Mouse (Mus musculus): ENCODE data around the gene Scp2. TPM values are rescaled to one million over a fixed set of nuclear protein-coding genes. Genes with fewer than 3 reads are reported as not detected.
"Not testable (repeated sequence)": the region's sequence is repeated elsewhere in the genome, so short reads cannot be mapped to it uniquely, and the experiment has no call there.

Scp2 gene
- 233 and 236 TPM in 2 replicates for polyA plus RNA-seq (2014; fragmentation: Nextera tagmentation; extraction: Ambion mirVana)

DNA sequence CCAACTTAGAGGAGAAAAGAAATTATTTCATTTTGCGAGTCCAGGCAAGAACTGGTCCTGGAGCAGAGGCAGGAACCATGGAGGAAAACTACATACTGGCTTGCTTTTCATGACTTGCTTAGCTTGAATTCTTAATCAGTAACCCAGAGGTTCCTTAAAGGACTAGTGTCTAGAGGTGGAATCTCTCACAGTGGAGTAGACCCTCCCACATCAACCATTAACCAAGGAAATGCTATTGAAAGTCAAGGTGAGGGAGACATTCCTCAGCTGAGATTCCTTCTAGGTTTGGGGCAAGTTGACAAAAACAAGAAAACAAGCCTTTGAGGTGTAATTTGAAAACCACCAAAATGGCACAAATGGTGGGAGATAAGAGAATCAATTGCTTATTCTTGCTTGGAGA lies at the start of gene Scp2:
TSS of gene Scp2 (minus strand) at position 119 of the 400 bp plus-strand sequence.
- H3K4me3 ChIP-seq (ENCODE audit: low read depth, low read length), result no peak within 1 kb of the TSS
- H3K9me3 ChIP-seq (ENCODE audit: control insufficient read depth, low read length), result no peaks in the 10 kb centered on the region
- no peak for ATAC-seq (ENCODE audit: low FRiP score)
- no peak within 1 kb of the TSS for H3K27ac ChIP-seq (ENCODE audit: low read depth, low read length)
- WGBS, result 92% methylated on average over 1 of the region's 1 CpGs
- H3K27me3 ChIP-seq (ENCODE audit: control insufficient read depth, insufficient read depth, low read length), result no peaks in the 10 kb centered on the region
- H3K36me3 ChIP-seq (ENCODE audit: control insufficient read depth, insufficient read depth, low read length), result no peaks in the 10 kb centered on the region
- H3K4me1 ChIP-seq (ENCODE audit: control insufficient read depth, insufficient read depth, low read length), result no peaks in the 10 kb centered on the region
- H3K9ac ChIP-seq (ENCODE audit: low read length), result no peak within 1 kb of the TSS
- H3K4me2 ChIP-seq, result no peak within 1 kb of the TSS
- DNase-seq (ENCODE audit: low spot score, missing footprints), result no peak

DNA sequence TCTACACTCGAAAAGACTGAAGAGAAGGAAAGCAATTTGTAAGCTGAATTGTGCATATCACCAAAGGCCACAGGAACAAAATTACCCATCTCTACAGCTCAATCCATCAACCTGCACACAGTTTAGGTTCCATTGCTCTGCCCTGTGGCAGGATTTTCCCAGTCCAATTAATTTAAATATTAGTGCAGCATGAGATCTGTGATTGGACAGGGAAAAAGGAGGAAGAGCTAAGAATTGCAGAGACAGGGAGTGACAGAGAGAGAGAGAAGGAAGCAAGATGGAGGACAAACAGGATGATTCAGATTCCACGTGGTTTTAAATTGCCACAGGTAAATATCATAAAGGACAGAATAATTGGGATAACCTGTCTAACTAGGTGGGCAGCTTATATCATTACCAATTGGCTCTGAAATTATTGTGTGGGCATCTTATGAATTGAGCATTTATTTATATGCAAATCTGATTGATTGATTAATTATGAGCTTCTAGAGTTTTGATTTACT lies 48.1 kb upstream of the Scp2 start:
- Histone ChIP-seq H3K9ac (ENCODE audit: low read length) (no peak overlapping the region), H3K27ac (ENCODE audit: low read depth, low read length) (no peak overlapping the region), H3K9me3 (ENCODE audit: control insufficient read depth, low read length) (no peaks in the 10 kb centered on the region), H3K4me2 (no peak overlapping the region), H3K4me1 (ENCODE audit: control insufficient read depth, insufficient read depth, low read length) (no peaks in the 10 kb centered on the region), H3K36me3 (ENCODE audit: control insufficient read depth, insufficient read depth, low read length) (no peaks in the 10 kb centered on the region), H3K4me3 (ENCODE audit: low read depth, low read length) (no peak overlapping the region), H3K27me3 (ENCODE audit: control insufficient read depth, insufficient read depth, low read length) (no peaks in the 10 kb centered on the region)
- ATAC-seq (ENCODE audit: low FRiP score) (no peak), DNase-seq (ENCODE audit: low spot score, missing footprints) (no peak)
- 73% methylated on average over 2 of the region's 2 CpGs for WGBS

DNA sequence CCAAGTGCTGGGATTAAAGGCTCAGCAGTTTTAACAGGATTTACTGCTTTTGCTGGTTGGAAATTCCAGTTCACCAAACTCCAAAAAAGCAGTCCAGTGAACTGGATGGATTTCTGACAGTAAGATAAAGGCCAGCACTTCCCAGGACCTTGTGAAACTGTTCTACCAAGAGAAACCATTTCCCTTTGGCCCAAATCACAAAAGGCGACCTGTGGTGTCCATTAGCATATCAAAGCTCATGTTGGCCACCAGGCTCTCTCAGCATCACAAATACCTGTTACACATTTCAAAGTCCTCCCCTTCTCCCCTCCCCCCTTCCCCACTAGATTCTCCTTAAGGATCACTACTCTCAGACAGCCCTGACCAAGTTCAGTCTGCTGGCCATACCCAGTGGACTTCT lies 37.5 kb upstream of the Scp2 start:
- DNase-seq (ENCODE audit: low spot score, missing footprints) (no peak), ATAC-seq (ENCODE audit: low FRiP score) (no peak)
- no peaks in the 10 kb centered on the region for H3K36me3 ChIP-seq (ENCODE audit: control insufficient read depth, insufficient read depth, low read length)
- H3K4me1 ChIP-seq (ENCODE audit: control insufficient read depth, insufficient read depth, low read length), result no peaks in the 10 kb centered on the region
- no peak overlapping the region for H3K4me2 ChIP-seq
- WGBS, result 25% methylated on average over 1 of the region's 1 CpGs
- H3K27me3 ChIP-seq (ENCODE audit: control insufficient read depth, insufficient read depth, low read length), result no peaks in the 10 kb centered on the region
- H3K9ac ChIP-seq (ENCODE audit: low read length), result no peak overlapping the region
- H3K9me3 ChIP-seq (ENCODE audit: control insufficient read depth, low read length), result no peaks in the 10 kb centered on the region
- H3K4me3 ChIP-seq (ENCODE audit: low read depth, low read length), result no peak overlapping the region
- H3K27ac ChIP-seq (ENCODE audit: low read depth, low read length), result no peak overlapping the region

DNA sequence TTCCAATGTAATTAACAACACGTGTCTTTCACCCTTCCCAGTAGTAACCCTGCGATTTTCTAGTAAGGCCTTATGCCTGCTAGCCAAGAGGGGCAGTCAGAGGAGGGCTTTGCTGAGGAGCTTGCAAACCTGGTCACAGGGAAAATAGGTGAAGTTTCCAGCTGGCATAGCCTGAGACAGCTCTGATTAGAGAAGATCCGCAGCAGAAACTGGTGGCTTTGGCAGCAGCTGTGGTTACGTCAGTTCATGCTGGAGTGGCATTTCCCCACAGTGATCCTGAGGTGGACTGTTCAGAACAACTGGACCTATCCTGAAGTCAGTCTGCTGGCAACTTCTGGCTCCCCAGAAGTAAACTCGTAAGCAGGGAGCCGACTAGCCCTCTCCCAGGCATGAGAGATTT lies 23.3 kb upstream of the Scp2 start:
- Histone ChIP-seq H3K9ac (ENCODE audit: low read length) (no peak overlapping the region), H3K4me3 (ENCODE audit: low read depth, low read length) (no peak overlapping the region), H3K4me1 (ENCODE audit: control insufficient read depth, insufficient read depth, low read length) (peaks cover 2% of the 10 kb centered on the region; the same call in 1 of the 2 replicates), H3K27me3 (ENCODE audit: control insufficient read depth, insufficient read depth, low read length) (no peaks in the 10 kb centered on the region; the same call in 1 of the 2 replicates), H3K9me3 (ENCODE audit: control insufficient read depth, low read length) (no peaks in the 10 kb centered on the region), H3K4me2 (no peak overlapping the region), H3K27ac (ENCODE audit: low read depth, low read length) (no peak overlapping the region), H3K36me3 (ENCODE audit: control insufficient read depth, insufficient read depth, low read length) (no peaks in the 10 kb centered on the region)
- ATAC-seq (ENCODE audit: low FRiP score) (no peak), DNase-seq (ENCODE audit: low spot score, missing footprints) (no peak)
- 79% methylated on average over 6 of the region's 6 CpGs for WGBS

DNA sequence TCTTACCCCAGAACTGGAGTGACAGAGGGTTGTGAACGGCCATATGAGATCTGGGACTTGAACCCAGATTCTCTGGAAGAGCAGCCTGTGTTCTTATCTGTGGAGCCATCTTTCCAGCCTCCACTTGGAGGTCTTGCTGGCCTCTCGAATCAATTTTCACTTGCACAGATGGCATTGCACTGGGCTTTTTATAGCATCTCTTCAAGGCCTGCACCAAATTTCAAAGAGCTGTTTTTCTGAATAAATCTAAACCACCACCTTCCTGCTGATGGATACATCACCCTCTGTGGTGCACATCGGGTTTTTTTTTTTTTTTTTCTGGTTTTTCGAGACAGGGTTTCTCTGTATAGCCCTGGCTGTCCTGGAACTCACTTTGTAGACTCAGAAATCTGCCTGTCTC lies 22.1 kb upstream of the Scp2 start:
- Histone ChIP-seq H3K36me3 (ENCODE audit: control insufficient read depth, insufficient read depth, low read length) (no peaks in the 10 kb centered on the region), H3K4me3 (ENCODE audit: low read depth, low read length) (no peak overlapping the region), H3K27ac (ENCODE audit: low read depth, low read length) (no peak overlapping the region), H3K9ac (ENCODE audit: low read length) (no peak overlapping the region), H3K27me3 (ENCODE audit: control insufficient read depth, insufficient read depth, low read length) (no peaks in the 10 kb centered on the region; the same call in 1 of the 2 replicates), H3K4me2 (no peak overlapping the region), H3K4me1 (ENCODE audit: control insufficient read depth, insufficient read depth, low read length) (peaks cover 2% of the 10 kb centered on the region; the same call in 1 of the 2 replicates), H3K9me3 (ENCODE audit: control insufficient read depth, low read length) (no peaks in the 10 kb centered on the region)
- DNase-seq (ENCODE audit: low spot score, missing footprints) (no peak), ATAC-seq (ENCODE audit: low FRiP score) (no peak)
- WGBS, result 85% methylated on average over 4 of the region's 4 CpGs

DNA sequence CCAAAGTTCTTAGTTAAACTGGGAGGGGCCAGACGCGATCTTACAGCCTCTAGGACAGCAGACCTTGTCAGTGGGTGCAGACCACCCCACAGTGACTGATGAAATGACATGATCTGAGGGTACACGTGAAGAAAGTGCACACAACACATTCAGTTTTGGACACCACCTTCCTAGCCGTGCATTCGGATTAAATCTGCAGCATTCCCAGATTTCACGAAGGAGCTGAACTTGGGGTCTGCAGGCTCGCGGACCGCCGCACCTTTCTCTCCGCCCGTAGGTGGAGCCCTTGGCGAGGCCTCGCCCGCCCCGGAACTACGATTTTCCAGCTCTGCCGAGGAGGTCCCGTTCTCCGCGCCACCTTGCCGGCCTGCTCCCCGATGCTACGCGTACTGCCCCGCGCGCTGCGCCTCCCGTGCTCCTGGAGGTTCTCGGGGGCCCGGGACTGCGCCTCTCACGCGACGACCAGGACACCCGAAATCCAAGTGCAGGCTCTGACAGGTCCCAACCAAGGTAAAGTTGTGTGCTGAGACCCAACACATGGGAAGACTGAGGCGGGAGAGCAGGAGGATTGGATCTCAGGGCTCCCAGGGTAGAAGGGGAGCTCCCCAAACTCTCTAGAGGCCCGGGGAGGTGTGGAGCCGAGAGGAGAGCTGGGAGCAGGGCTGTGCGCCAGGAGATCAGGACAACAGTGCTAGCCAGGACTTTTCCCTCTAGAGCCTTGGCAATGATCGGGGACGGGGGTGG lies 20.5 kb upstream of the Scp2 start, which contains the start of gene Echdc2:
TSS of gene Echdc2 (plus strand) at position 286 of the 744 bp plus-strand sequence.
- no peaks in the 10 kb centered on the region for H3K9me3 ChIP-seq (ENCODE audit: control insufficient read depth, low read length)
- H3K27ac ChIP-seq (ENCODE audit: low read depth, low read length), result no peak within 1 kb of the TSS
- H3K9ac ChIP-seq (ENCODE audit: low read length), result peak within 1 kb of the TSS; percentile 77
- ATAC-seq (ENCODE audit: low FRiP score) (peak; percentile 40; the same call in 1 of the 2 replicates), DNase-seq (ENCODE audit: low spot score, missing footprints) (peak; percentile 95)
- 1% methylated on average over 43 of the region's 43 CpGs for WGBS
- peaks cover 2% of the 10 kb centered on the region; the same call in 1 of the 2 replicates for H3K4me1 ChIP-seq (ENCODE audit: control insufficient read depth, insufficient read depth, low read length)
- H3K36me3 ChIP-seq (ENCODE audit: control insufficient read depth, insufficient read depth, low read length), result no peaks in the 10 kb centered on the region
- peak within 1 kb of the TSS; percentile 98 for H3K4me2 ChIP-seq
- H3K4me3 ChIP-seq (ENCODE audit: low read depth, low read length), result peak within 1 kb of the TSS; percentile 56
- no peaks in the 10 kb centered on the region; the same call in 1 of the 2 replicates for H3K27me3 ChIP-seq (ENCODE audit: control insufficient read depth, insufficient read depth, low read length)

DNA sequence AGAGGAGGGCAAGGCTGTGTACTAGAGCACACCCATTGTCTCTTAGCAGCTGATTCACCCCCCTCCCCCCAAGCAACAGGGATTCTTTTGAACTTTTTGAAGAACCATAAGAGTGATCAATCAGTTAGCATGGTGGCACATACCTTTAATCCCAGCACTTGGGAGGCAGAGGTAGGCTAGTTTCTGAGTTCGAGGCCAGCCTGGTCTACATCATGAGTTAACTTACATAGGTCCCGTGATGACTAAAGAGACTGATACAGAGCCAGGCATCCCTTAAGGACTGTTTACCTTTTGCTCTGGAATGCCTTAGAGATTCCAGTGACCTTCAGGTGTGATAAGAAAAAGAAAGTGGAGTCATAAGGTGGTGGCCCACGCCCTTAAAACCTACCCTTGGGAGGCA lies 18.5 kb upstream of the Scp2 start:
- H3K36me3 ChIP-seq (ENCODE audit: control insufficient read depth, insufficient read depth, low read length), result no peaks in the 10 kb centered on the region
- no peak for DNase-seq (ENCODE audit: low spot score, missing footprints)
- H3K4me2 ChIP-seq, result no peak overlapping the region
- no peaks in the 10 kb centered on the region for H3K9me3 ChIP-seq (ENCODE audit: control insufficient read depth, low read length)
- H3K27ac ChIP-seq (ENCODE audit: low read depth, low read length), result no peak overlapping the region
- H3K4me3 ChIP-seq (ENCODE audit: low read depth, low read length), result no peak overlapping the region
- 89% methylated on average over 3 of the region's 3 CpGs for WGBS
- no peaks in the 10 kb centered on the region; the same call in 1 of the 2 replicates for H3K27me3 ChIP-seq (ENCODE audit: control insufficient read depth, insufficient read depth, low read length)
- no peak overlapping the region for H3K9ac ChIP-seq (ENCODE audit: low read length)
- peaks cover 2% of the 10 kb centered on the region; the same call in 1 of the 2 replicates for H3K4me1 ChIP-seq (ENCODE audit: control insufficient read depth, insufficient read depth, low read length)
- ATAC-seq (ENCODE audit: low FRiP score), result no peak

DNA sequence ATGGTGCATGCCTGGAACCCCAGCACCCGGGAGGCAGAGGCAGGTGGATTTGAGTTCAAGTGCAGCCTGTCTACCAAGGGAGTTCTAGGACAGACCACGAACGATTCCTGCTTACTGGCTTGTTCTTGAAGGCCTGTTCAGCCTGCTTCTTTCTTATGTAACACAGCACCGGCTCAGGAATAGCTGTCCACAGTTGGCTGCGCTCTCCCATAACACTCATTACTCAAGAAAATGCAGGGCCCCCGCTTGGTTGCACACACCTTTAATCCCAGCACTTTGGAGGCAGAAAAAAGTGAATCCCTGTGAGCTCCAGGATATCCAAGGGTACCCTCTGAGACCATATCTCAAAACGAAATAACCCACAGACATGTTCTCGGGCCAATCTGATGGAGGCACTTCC lies 17.1 kb upstream of the Scp2 start:
- Histone ChIP-seq H3K4me2 (no peak overlapping the region), H3K4me1 (ENCODE audit: control insufficient read depth, insufficient read depth, low read length) (peaks cover 2% of the 10 kb centered on the region; the same call in 1 of the 2 replicates), H3K4me3 (ENCODE audit: low read depth, low read length) (no peak overlapping the region), H3K27me3 (ENCODE audit: control insufficient read depth, insufficient read depth, low read length) (no peaks in the 10 kb centered on the region; the same call in 1 of the 2 replicates), H3K9ac (ENCODE audit: low read length) (no peak overlapping the region), H3K27ac (ENCODE audit: low read depth, low read length) (no peak overlapping the region), H3K9me3 (ENCODE audit: control insufficient read depth, low read length) (no peaks in the 10 kb centered on the region), H3K36me3 (ENCODE audit: control insufficient read depth, insufficient read depth, low read length) (no peaks in the 10 kb centered on the region)
- no peak for ATAC-seq (ENCODE audit: low FRiP score)
- DNase-seq (ENCODE audit: low spot score, missing footprints), result no peak
- 93% methylated on average over 8 of the region's 8 CpGs for WGBS

DNA sequence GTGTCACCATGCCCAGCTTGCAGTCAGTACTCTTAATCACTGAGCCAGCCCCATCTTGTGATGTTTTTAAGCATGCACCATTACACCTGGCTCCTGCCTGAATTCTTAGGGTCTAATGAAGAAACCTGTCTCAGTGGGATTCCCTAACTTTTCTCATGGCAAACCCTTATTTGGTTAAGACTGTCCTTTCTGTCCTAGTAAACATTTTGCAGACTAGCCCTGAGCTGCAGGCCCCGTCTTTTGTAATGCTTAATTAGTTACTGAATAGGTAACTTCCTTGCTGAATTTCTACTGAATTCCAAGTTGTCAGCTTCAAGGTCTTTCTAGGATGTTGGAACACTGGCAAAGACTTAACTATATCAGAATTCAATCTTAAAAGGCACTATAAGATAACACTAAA lies 10.3 kb upstream of the Scp2 start:
- WGBS, result 63% methylated on average over 1 of the region's 1 CpGs
- not testable (repeated sequence) for H3K27ac ChIP-seq (ENCODE audit: low read depth, low read length); H3K4me1 ChIP-seq (ENCODE audit: control insufficient read depth, insufficient read depth, low read length); H3K4me2 ChIP-seq; H3K9me3 ChIP-seq (ENCODE audit: control insufficient read depth, low read length); DNase-seq (ENCODE audit: low spot score, missing footprints); ATAC-seq (ENCODE audit: low FRiP score); H3K36me3 ChIP-seq (ENCODE audit: control insufficient read depth, insufficient read depth, low read length); H3K27me3 ChIP-seq (ENCODE audit: control insufficient read depth, insufficient read depth, low read length); H3K9ac ChIP-seq (ENCODE audit: low read length); H3K4me3 ChIP-seq (ENCODE audit: low read depth, low read length)

Measured in midbrain, embryonic 11.5 days (tissue).